Mouse (Mus musculus): Measurements from ENCODE around the gene Fam204a. TPM values are rescaled to one million over a fixed set of nuclear protein-coding genes. Genes with fewer than 3 reads are reported as not detected.

Gene Fam204a
- polyA plus RNA-seq, 1 experiment from 2014 or later = 48.8 TPM

DNA sequence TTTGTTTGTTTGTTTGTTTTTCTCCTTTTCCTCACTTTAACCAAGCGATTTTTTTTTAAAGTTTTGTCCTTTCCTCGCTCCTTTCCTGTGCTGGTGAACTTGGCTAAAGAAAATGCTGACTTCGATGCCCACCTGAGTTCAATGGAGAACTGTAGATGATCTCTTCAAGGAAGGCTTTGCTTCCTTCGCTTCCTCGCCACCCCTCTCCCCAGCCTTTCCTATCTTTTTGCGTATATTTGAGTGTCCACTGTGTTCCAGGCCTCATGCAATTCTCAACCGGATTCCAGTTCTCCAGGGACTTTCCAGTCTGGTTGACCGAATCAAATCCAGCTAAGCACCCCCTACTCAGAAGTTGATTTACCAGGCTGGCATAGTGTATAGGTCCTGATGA, 339 bp upstream of the Fam204a start:
- no peaks in the 10 kb centered on the region for H3K27me3 ChIP-seq (ENCODE audit: control insufficient read depth, insufficient read depth, low read depth, low read length)
- ATAC-seq (ENCODE audit: low read depth) = no peak; the same call in 1 of the 2 replicates
- WGBS = 61% methylated on average over 8 of the region's 8 CpGs
- H3K4me3 ChIP-seq (ENCODE audit: low read length) = peak overlapping the region; percentile 93
- no peaks in the 10 kb centered on the region for H3K9me3 ChIP-seq (ENCODE audit: control insufficient read depth, low read length)
- peak overlapping the region; percentile 3; the same call in 1 of the 2 replicates for H3K9ac ChIP-seq (ENCODE audit: low read length)
- H3K4me1 ChIP-seq (replicated peaks; ENCODE audit: control insufficient read depth, insufficient read depth, low read length) = peaks cover 6% of the 10 kb centered on the region; the same call in 1 of the 2 replicates
- H3K36me3 ChIP-seq (ENCODE audit: control insufficient read depth, insufficient read depth, low read length) = no peaks in the 10 kb centered on the region
- peak overlapping the region; percentile 51 for H3K4me2 ChIP-seq (ENCODE audit: low read depth, low read length)
- H3K27ac ChIP-seq (ENCODE audit: low read length) = no peak overlapping the region

GRCm38 (mm10) chr19:60219395-60219794, 7.1 kb downstream of the Fam204a start:
- H3K4me2 ChIP-seq (ENCODE audit: low read depth, low read length) = no peak overlapping the region
- H3K4me1 ChIP-seq (replicated peaks; ENCODE audit: control insufficient read depth, insufficient read depth, low read length) = no peaks in the 10 kb centered on the region
- no peak overlapping the region for H3K27ac ChIP-seq (ENCODE audit: low read length)
- no peaks in the 10 kb centered on the region for H3K27me3 ChIP-seq (ENCODE audit: control insufficient read depth, insufficient read depth, low read depth, low read length)
- no peak overlapping the region for H3K9ac ChIP-seq (ENCODE audit: low read length)
- H3K4me3 ChIP-seq (ENCODE audit: low read length) = no peak overlapping the region
- 0 out of 2 replicates have a peak, but pooled peaks cover 2% of the 10 kb centered on the region for H3K36me3 ChIP-seq (ENCODE audit: control insufficient read depth, insufficient read depth, low read length)
- H3K9me3 ChIP-seq (ENCODE audit: control insufficient read depth, low read length) = no peaks in the 10 kb centered on the region
- WGBS = 66% methylated on average over 7 of the region's 7 CpGs
- ATAC-seq (ENCODE audit: low read depth) = 0 out of 2 replicates have a peak, but pooled peaks have one; percentile 23

DNA sequence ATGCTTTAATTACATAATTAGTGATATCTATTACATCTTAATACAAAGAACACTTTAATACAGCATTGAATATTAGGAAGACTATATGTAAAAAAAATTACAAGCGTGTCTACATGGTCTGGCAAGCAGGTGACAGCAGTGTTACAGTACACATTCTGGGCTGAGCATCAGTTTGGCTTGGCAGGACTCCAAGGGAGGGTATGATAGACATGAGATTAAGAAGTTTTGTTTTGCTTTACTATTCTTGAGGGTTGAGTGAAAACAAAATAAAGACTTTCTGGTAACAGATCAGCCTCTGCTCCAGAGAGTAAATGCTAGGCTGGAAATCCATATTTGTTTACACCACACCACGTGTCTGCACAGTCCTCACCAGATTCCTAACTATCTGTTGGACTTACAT, 8.5 kb downstream of the Fam204a start:
- Histone ChIP-seq H3K4me3 (ENCODE audit: low read length) (no peak overlapping the region), H3K27ac (ENCODE audit: low read length) (no peak overlapping the region), H3K4me2 (ENCODE audit: low read depth, low read length) (no peak overlapping the region), H3K9me3 (ENCODE audit: control insufficient read depth, low read length) (no peaks in the 10 kb centered on the region), H3K4me1 (replicated peaks; ENCODE audit: control insufficient read depth, insufficient read depth, low read length) (no peaks in the 10 kb centered on the region), H3K27me3 (ENCODE audit: control insufficient read depth, insufficient read depth, low read depth, low read length) (no peaks in the 10 kb centered on the region), H3K36me3 (ENCODE audit: control insufficient read depth, insufficient read depth, low read length) (0 out of 2 replicates have a peak, but pooled peaks cover 3% of the 10 kb centered on the region), H3K9ac (ENCODE audit: low read length) (no peak overlapping the region)
- WGBS = 50% methylated on average over 2 of the region's 2 CpGs
- ATAC-seq (ENCODE audit: low read depth) = no peak

DNA sequence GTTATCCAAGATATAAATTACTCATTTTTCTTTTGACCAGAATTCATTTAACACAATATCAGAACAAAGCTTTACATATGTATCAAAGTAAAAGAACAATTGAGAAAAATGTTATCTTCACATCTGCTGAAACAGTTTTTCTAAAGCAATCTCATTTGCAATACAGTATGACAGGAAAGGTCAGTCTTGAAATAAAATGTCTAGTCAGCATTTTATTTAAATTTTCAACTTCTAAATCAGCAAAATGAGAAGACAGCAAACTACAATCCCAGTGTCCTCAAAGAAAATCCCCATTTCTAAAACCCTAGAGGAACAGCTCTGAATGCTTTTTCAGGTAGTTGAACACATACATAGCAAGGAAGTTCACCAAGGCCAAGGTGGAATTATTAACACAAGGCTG, 18.3 kb downstream of the Fam204a start:
- Histone ChIP-seq H3K4me2 (ENCODE audit: low read depth, low read length) (no peak overlapping the region), H3K36me3 (ENCODE audit: control insufficient read depth, insufficient read depth, low read length) (peaks cover 11% of the 10 kb centered on the region; the same call in 1 of the 2 replicates), H3K9me3 (ENCODE audit: control insufficient read depth, low read length) (no peaks in the 10 kb centered on the region), H3K27ac (ENCODE audit: low read length) (no peak overlapping the region), H3K4me3 (ENCODE audit: low read length) (no peak overlapping the region), H3K9ac (ENCODE audit: low read length) (no peak overlapping the region), H3K27me3 (ENCODE audit: control insufficient read depth, insufficient read depth, low read depth, low read length) (no peaks in the 10 kb centered on the region), H3K4me1 (replicated peaks; ENCODE audit: control insufficient read depth, insufficient read depth, low read length) (no peaks in the 10 kb centered on the region)
- ATAC-seq (ENCODE audit: low read depth) = no peak

DNA sequence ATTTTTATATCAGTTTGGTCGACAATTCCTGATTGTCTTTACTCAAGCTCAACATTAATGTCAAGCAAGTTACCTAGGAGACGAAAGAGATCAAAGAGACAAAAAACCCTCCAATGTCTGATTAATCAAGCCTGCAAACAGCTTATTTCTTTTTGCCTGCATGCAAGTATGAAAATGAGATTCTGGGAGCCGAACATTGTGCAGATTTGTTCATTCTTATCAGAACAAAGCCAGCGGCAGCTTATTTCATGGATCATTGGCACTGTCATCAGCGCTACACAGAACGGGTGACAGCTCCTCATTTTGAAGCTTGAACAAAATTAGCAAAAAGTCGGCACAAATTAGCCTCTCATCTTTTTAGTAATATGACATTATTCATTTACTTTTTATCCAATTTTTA, 22.3 kb downstream of the Fam204a start:
- H3K9me3 ChIP-seq (ENCODE audit: control insufficient read depth, low read length) = no peaks in the 10 kb centered on the region
- H3K4me3 ChIP-seq (ENCODE audit: low read length) = no peak overlapping the region
- WGBS = 70% methylated on average over 7 of the region's 7 CpGs
- ATAC-seq (ENCODE audit: low read depth) = no peak
- no peaks in the 10 kb centered on the region for H3K4me1 ChIP-seq (replicated peaks; ENCODE audit: control insufficient read depth, insufficient read depth, low read length)
- no peaks in the 10 kb centered on the region for H3K27me3 ChIP-seq (ENCODE audit: control insufficient read depth, insufficient read depth, low read depth, low read length)
- H3K36me3 ChIP-seq (ENCODE audit: control insufficient read depth, insufficient read depth, low read length) = peaks cover 5% of the 10 kb centered on the region; the same call in 1 of the 2 replicates
- no peak overlapping the region for H3K9ac ChIP-seq (ENCODE audit: low read length)
- H3K4me2 ChIP-seq (ENCODE audit: low read depth, low read length) = no peak overlapping the region
- no peak overlapping the region for H3K27ac ChIP-seq (ENCODE audit: low read length)

- Histone ChIP-seq H3K36me3 (ENCODE audit: control insufficient read depth, insufficient read depth, low read length) (peaks cover 2% of the 10 kb centered on the region; the same call in 1 of the 2 replicates), H3K4me1 (replicated peaks; ENCODE audit: control insufficient read depth, insufficient read depth, low read length) (no peaks in the 10 kb centered on the region), H3K9me3 (ENCODE audit: control insufficient read depth, low read length) (no peaks in the 10 kb centered on the region), H3K4me2 (ENCODE audit: low read depth, low read length) (no peak overlapping the region), H3K27me3 (ENCODE audit: control insufficient read depth, insufficient read depth, low read depth, low read length) (no peaks in the 10 kb centered on the region), H3K4me3 (ENCODE audit: low read length) (no peak overlapping the region), H3K27ac (ENCODE audit: low read length) (no peak overlapping the region), H3K9ac (ENCODE audit: low read length) (no peak overlapping the region)
- WGBS = 37% methylated on average over 2 of the region's 2 CpGs
- no peak for ATAC-seq (ENCODE audit: low read depth)
Measured at GRCm38 (mm10) chr19:60200294-60200693, 26.2 kb downstream of the Fam204a start.

- H3K9ac ChIP-seq (ENCODE audit: low read length) = no peak overlapping the region
- no peak overlapping the region for H3K27ac ChIP-seq (ENCODE audit: low read length)
- no peaks in the 10 kb centered on the region for H3K27me3 ChIP-seq (ENCODE audit: control insufficient read depth, insufficient read depth, low read depth, low read length)
- ATAC-seq (ENCODE audit: low read depth) = no peak
- H3K4me3 ChIP-seq (ENCODE audit: low read length) = no peak overlapping the region
- H3K4me1 ChIP-seq (replicated peaks; ENCODE audit: control insufficient read depth, insufficient read depth, low read length) = no peaks in the 10 kb centered on the region
- H3K4me2 ChIP-seq (ENCODE audit: low read depth, low read length) = no peak overlapping the region
- peaks cover 3% of the 10 kb centered on the region for H3K36me3 ChIP-seq (ENCODE audit: control insufficient read depth, insufficient read depth, low read length)
- no peaks in the 10 kb centered on the region for H3K9me3 ChIP-seq (ENCODE audit: control insufficient read depth, low read length)
Measured at GRCm38 (mm10) chr19:60199152-60199551, 27.3 kb downstream of the Fam204a start.

DNA sequence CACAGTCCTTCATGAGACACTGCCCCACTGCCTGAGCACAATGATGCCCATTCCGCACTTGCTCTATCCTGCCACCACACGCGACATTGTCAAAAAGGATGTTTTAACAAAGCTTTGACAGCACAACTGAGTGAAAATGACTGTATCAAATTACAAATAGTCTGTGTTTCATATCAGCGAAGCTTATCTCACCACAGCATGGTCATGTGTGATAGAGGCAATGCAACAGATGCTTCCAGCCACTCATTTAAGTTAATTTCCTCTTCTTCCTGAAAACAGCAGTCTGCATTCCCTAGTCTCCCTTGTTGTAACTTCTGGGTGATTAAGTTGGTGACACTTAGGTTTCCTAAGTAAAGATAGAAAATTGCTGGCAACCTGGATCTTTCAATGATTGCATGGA, 33.7 kb downstream of the Fam204a start:
- Histone ChIP-seq H3K4me1 (replicated peaks; ENCODE audit: control insufficient read depth, insufficient read depth, low read length) (no peaks in the 10 kb centered on the region), H3K36me3 (ENCODE audit: control insufficient read depth, insufficient read depth, low read length) (peaks cover 9% of the 10 kb centered on the region), H3K9me3 (ENCODE audit: control insufficient read depth, low read length) (no peaks in the 10 kb centered on the region), H3K4me3 (ENCODE audit: low read length) (no peak overlapping the region), H3K27ac (ENCODE audit: low read length) (no peak overlapping the region), H3K9ac (ENCODE audit: low read length) (no peak overlapping the region), H3K27me3 (ENCODE audit: control insufficient read depth, insufficient read depth, low read depth, low read length) (no peaks in the 10 kb centered on the region), H3K4me2 (ENCODE audit: low read depth, low read length) (no peak overlapping the region)
- 81% methylated on average over 4 of the region's 4 CpGs for WGBS
- ATAC-seq (ENCODE audit: low read depth) = no peak

GRCm38 (mm10) chr19:60189206-60189605, 37.3 kb downstream of the Fam204a start:
- ATAC-seq (ENCODE audit: low read depth) = no peak
- Histone ChIP-seq H3K9ac (ENCODE audit: low read length) (no peak overlapping the region), H3K36me3 (ENCODE audit: control insufficient read depth, insufficient read depth, low read length) (peaks cover 6% of the 10 kb centered on the region; the same call in 1 of the 2 replicates), H3K4me2 (ENCODE audit: low read depth, low read length) (no peak overlapping the region), H3K9me3 (ENCODE audit: control insufficient read depth, low read length) (no peaks in the 10 kb centered on the region), H3K27ac (ENCODE audit: low read length) (no peak overlapping the region), H3K4me1 (replicated peaks; ENCODE audit: control insufficient read depth, insufficient read depth, low read length) (no peaks in the 10 kb centered on the region), H3K27me3 (ENCODE audit: control insufficient read depth, insufficient read depth, low read depth, low read length) (no peaks in the 10 kb centered on the region), H3K4me3 (ENCODE audit: low read length) (no peak overlapping the region)
- WGBS = 58% methylated on average over 2 of the region's 2 CpGs

DNA sequence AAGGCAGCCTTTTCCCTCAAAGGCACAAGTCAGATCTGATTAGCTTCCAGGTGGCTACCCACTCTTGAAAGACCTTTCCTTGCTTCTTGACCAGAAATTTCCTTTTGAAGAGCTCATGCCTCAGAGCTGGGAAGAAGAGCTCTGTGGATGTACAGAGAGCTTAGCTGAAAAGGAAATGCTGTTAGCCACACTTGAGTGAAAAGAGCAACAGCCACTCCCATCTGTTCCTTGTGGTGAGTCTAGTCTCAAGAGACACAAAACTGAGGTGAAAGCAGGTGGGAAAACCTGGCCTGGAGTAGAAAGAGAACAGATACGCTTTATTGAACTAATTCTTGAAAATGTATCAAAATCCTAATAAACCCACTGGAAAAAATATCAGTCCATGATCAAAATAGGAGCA, 43.6 kb downstream of the Fam204a start:
- 95% methylated on average over 1 of the region's 1 CpGs for WGBS
- Histone ChIP-seq H3K9ac (ENCODE audit: low read length) (no peak overlapping the region), H3K4me3 (ENCODE audit: low read length) (no peak overlapping the region), H3K36me3 (ENCODE audit: control insufficient read depth, insufficient read depth, low read length) (no peaks in the 10 kb centered on the region), H3K27ac (ENCODE audit: low read length) (no peak overlapping the region), H3K27me3 (ENCODE audit: control insufficient read depth, insufficient read depth, low read depth, low read length) (no peaks in the 10 kb centered on the region), H3K4me1 (replicated peaks; ENCODE audit: control insufficient read depth, insufficient read depth, low read length) (no peaks in the 10 kb centered on the region), H3K9me3 (ENCODE audit: control insufficient read depth, low read length) (no peaks in the 10 kb centered on the region), H3K4me2 (ENCODE audit: low read depth, low read length) (no peak overlapping the region)
- no peak for ATAC-seq (ENCODE audit: low read depth)

All from lung, embryonic 16.5 days (tissue).